Mouse (Mus musculus) CD8-positive naive resting alpha-beta T cell, adult 2 months (primary cell): ENCODE measurements at regions not wholly inside any gene's neighbourhood (a gene's known extent, or its start where the extent isn't known, plus 50 kb on each side); places are given as distances from the start of the nearest gene placed in this dataset.
A peak's percentile ranks its signal among the peaks of the same experiment; 100 is the strongest.

Experiments
- DNase-seq, 2 experiments: peaks; one replicate each; pipeline ENCODE4 v3.0.0; 2022; ENCODE audit warnings: low read depth in 2 of 2, low spot score in 2 of 2

DNA sequence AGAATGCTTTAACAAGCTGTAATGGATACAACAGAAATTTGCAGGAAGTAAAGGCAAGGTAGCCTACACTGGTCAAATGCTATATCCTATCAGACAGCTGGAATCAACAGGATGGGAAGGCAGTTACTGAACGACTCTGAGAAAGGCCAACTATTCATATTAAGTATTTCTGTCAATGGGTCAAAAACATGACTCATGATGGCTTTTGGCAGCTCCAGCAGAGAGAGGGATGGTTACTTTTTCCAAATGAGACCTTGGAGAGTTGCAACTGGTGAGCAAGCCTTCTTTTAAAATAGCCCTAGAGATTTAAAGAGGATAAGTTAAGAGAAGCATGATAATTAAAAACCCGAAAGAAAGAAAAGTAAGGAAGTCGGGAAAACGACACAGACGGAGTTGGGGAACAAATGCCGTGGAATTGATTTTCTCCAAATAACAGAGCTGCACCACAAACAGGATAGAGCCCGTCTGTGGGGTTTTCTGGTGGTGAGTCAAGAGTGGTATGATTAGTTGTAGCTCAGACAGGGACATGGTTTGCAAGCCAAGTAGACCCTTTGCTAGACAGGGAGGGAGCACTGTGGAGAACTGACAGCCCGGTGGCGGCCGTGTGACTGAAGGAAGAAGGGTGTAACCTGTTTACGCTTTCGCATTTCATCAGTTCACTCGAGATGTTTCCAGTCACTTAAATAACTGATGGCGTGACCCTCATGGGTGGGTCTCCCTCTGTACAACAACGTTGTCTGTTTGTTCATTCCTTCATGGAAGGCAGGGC, 3638.1 kb upstream of the Gm7489 start:
- no peak for DNase-seq

DNA sequence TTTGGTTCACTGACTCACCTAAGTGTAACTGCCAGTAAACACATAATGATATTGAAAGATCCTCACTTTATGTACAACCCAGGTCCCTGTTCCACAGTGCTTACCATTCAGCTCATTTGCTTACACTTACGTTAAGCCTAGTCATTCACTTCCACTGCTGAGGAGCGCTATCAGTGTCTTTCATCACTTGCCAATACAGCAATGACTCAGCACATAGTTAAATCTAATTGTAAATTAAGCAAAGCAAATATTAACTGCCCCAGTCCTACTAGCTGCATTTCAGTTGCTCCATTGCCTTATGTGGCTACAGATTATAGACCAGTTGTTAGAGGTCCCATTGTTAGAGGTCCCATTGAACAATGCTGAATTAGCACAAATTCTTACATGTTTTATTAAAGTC, 3624.6 kb upstream of the Gm7489 start:
- DNase-seq: no peak

DNA sequence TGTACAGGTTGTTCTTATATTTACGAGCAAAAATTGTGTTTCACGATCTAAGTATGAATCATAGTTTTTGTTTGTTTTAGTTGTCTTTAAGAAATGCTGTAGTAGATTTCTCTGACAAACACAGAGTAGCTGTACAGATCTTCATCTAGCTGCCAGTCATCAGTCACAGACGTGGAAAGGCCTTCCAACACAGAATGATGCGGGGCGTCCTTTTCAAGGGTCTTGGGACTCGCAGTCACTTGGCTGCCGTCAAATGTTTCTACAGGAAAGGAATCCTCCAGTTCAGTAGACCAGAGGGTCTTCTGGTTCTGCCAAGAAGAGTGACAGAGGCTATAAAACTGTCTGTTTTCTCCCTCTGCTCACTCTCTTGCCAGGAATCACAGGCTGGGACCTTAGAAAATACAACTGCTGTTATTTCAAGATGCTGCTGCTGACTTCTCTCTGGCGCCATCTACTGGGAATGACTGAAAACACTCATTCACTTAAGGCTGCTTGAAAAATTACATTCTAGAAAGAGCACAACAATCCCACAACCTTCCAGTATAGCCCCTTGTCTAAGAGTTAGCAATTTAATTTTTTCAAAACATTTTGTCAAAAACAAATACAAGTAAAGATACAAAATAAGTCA, 3623.3 kb upstream of the Gm7489 start:
- peak; percentile 8 to 44 for DNase-seq

DNA sequence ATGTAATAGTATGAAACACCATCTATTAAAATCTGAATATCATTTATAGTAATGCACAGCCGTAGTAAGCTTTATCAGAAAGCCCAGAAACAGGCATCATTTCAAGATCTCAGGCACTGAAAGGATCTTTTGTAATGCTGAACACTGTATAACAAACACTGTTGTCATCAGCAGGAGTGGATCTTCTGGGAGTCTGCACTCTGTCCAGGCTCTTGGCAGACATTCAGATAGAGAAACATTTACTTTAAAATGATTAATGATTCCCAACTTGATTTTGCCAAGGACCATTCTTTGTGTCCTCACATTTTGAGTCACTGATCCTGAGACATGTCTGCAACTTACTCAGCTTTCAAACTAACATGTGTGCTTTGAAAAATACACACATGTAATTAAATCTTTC, 3617.2 kb upstream of the Gm7489 start:
- no peak for DNase-seq

DNA sequence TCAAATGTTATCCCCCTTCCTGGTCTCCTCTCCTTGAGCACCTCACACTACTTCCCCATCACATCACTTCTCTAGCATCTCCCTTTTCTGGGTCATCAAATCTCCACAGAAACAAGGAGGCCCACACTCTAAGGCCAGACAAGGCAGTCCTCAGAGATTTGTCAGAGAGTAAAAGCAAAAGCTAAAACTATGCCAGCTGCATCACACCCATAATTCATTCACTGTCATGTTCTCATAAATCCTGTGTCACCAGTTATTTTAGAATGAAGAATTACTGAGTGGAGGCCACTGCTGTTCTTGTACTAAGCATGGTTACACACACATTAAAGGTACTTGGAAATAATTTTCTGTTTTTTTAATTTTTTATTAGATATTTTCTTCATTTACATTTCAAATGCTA, 3613.1 kb upstream of the Gm7489 start:
- DNase-seq: no peak

DNA sequence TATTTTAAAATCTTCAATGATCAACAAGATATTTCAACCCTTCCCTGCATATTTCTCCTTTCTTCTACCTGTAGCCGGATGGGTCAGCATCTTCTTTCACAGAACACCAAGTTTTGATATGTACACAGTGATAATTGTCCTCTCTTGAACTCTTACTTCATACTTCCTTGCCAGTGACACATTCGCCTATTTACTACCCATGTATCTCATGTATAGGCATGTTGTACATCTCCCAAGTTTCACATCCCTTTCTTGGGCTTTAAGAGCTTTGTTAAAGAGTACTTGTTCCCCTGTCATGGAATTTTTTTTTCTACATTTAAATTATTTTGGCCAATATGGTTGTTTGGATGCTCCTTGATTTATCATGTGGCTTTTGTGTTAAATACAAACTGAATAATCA, 3602.1 kb upstream of the Gm7489 start:
- DNase-seq: no peak

DNA sequence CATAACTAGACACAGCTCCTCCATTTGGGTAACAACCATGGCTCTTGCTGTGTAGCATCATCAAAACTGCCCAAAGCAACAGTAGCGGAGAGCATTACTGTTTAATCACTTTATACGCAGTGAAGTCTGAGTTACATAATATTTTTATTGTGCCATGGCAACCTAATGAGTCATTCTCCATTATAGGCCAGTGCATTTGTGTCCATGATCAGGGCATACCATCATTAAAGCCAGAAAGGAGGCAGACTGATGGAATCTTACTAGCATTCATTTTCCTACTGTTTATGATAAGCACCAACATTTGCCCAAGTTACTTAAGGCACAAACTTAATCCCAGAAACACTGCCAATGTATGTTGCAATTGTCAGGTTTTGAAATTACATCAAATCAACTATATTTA, 3601.2 kb upstream of the Gm7489 start:
- no peak for DNase-seq

DNA sequence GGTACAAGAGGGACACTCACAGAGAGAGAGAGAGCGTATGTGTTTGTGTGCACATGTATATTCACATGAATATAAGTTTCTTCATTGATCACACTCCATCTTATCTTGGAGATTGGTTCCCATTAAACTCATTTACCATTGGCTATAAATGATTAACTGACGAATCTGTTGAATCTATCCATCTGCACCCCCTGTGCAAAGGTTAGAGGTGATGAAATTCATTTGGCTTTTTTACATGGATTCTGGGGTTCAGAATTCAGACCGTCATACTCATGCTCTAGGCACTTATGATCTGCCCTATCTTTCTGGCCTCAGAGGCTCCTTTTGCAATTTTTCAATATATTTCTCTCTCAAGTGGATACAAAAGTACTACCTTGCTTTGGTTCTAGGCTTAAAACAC, 3582.9 kb upstream of the Gm7489 start:
- no peak for DNase-seq

DNA sequence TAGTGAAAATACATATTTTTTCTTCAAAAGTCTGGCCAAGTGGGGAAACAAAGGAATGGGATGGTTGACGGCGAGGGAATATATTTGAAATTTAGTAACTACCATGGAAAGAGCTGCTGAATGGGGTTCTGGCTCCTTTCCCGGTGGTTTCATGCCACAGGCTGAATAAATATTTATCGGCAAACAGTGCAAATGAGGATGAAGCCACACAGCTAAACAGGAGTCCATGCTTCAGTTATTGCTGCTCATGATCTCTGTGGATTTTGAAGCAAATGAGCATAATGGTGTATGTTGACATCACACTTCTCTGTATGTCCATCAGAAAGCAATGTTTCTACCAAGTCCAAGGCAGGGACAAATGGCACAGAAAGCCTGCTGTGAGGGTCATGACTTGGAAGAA, 3580.6 kb upstream of the Gm7489 start:
- DNase-seq: no peak

DNA sequence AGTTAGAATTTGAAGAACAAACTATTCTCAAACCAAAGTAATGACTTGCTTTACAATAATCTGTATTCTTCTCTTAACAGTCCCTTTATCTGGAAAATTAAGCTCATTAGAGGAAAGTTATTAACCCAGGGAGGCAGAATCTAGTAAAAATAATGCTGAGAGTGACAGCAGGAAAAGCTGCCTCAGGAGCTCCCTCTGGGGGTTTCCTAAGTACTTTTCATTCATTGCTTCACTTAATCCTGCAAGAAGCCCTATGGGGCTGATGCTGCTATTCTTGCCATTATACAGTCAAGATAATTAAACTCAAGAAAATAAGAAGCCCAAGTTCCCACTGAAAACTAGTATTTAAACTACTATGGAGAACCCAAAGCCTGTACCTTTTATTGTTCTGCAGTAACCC, 3563.9 kb upstream of the Gm7489 start:
- DNase-seq: no peak

DNA sequence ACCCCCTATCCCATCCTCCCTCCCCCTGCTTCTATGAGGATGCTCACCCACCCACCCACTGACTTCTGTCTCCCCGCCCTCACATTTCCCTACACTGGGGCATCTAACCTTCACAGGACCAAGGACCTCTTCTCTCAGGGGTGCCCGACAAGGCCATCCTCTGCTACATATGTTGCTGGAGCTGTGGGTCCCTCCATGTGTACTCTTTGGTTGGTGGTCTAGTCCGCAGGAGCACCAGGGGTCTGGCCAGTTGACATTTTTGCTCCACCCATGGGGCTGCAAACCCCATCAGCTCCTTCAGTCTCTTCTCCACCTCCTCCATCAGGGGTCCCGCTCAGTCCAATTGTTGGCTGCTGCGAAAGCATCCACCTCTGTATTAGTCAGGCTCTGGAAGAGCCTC, 3539.2 kb upstream of the Gm7489 start:
- DNase-seq: no peak

DNA sequence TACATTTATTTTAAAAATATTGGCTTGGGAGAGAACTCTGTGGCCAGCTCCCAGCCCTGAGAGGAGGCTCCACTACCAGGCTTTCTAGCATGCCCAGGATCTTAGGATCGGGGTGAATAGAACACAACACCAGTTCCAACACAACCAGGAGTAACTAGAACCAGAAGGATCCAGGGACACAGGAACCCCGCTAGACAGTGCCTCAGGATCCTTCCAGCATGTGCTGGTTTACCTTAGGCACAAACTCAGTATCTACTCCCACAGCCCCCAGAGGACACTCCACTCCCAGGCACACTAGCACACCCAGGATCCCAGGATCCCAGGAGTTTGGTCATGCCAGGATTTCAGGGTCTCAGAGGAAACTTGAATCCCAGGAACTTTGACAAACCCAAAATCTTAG, 3537.8 kb upstream of the Gm7489 start:
- no peak for DNase-seq

DNA sequence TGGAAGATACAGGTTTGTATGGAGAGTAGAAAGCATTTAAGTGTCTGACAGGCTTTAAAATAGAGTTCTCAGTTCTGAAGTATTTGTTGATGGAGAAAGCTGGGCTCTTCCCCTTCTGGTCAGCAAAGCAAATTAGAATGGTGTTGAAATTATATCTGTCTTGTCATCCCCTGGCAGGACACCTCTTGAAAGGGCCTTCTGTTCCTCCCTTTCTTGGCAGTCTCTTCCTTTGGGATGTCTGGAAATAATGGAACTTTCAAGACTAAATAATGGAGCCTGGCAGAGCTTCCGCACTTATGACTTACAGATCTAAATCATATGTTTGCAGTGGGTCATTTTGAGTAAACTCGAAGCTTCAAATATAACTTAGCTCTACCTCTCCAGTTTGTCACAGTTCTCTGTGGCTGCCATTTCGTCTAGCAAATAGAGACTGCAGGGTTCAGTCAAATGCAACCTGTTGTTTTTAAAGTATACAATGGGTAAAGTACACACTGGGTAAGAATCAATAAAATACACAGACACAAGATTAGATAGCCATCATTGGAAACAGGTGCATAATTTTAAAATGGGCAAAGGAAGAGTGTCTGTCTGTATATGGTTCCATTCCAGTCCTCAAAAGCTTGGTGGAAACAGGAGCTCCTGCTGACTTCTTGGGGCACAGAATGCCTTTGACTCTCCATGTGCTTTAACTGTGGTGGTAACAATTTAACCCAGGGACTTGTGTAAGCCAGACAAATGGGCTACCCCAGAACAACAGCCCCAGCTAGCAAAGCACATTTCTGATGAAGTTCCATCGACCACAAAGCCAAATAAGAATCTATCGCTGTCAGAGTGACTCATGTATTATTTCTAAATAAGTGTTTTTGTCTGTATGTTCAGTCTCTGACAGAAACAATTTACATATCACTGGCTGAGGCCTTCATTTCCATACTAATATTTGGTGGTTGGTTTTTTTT, 3524.4 kb upstream of the Gm7489 start:
- DNase-seq: no peak

DNA sequence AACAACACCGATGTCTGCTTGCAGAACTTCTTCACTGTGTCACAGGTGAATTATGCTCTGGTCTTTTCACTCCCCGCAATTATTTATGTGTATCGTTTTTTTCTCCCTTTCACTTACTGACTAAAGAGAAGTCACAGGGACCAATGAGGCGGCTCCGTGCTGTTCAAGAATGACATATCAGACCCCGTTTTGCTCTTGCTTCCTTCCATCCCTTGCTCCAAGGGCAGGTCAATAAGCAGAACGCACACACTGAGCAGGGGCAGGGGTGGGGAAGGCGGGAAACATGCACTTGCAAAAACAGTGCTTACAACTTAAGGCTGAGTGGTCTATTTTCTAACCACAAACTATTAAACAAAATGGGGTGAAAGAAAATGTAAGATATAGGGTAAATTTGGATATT, 3523.4 kb upstream of the Gm7489 start:
- DNase-seq: peak in 1 of 2 experiments; percentile 15

DNA sequence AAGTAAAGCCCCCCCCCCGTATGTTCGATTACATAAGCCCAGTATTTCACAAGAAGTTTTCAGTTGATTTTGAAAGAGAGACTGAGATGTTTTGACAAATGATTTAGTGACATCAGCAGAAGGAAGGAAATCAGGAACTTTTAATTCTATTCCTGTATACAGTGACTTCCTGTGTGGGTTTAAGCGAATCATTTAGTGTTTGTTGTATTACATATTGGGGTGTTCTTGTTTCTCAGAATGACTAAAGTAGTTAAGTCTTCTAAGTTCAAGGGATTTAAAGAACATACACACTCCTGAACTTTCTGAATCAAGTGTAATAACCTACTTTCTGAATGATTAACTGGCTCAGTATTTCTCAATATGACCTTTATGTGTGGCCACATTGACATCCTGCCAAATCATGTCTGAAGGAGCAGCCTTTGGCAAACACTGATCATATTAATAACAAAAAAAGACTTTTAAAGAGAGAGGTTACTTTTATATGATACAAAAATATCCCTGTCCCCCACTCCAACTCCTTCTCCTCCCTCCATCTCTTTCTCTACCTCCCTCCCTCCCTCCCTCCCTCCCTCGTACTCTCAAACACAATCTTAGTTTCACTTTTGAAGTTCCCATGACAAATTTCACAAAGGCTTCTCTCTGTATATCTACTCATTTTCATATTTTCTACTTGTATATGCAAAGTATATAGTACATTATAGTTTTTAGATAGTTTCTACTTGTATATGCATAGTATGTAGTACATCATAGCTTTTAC, 3522.8 kb upstream of the Gm7489 start:
- no peak for DNase-seq

DNA sequence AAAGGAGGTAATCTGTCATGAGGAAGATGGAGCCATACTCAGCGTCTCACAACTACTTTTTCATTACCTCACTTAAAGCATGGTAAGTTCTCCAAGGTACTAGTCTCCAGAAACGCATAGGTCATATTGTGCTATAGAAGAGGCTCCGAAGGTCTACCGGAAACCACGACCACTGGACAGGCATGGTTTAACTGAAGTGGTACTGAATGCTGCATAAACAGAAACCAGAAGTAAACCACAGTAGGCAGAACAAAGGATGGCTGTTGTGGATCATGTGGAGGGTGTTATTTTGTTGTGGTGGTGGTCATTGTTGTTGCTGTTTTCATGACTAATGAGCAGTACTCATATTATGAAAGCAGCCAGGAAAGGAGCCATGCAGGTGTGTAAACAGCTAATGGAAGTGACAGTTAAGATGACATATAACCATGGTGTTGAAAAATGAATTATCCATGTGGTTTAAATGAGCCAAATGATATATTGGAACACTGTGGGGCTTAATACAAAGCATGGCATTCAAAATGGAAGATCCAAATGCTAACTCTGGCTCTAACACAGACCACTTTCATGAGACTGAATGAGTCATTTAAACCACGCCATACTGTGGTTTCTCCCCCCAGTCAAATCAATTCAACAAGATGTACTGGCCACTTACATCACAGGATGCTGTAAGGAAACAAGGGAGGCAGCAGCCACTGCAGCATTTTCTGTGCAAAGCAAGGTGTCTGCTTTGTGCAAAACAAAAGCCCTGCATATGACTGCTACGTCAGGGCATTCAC, 3484.5 kb upstream of the Gm7489 start:
- no peak for DNase-seq

DNA sequence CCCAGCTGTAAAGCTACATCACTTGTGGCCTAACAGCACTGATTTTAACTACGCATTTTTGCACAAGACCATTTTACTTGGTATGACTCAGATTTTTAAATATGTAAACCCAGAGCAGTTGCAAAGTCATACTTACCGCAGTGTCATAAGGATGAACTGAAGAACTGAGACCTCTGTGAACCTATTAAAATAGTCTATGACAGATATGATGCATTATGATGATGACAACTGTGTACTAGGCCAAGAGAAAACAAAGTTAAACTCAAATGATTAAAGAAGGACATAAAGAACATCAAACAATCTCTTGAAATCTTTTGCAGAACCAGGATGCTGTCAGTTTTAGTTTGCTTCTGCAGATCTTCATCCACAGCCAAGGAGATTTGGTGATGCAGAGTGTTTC, 3483.3 kb upstream of the Gm7489 start:
- DNase-seq: no peak

DNA sequence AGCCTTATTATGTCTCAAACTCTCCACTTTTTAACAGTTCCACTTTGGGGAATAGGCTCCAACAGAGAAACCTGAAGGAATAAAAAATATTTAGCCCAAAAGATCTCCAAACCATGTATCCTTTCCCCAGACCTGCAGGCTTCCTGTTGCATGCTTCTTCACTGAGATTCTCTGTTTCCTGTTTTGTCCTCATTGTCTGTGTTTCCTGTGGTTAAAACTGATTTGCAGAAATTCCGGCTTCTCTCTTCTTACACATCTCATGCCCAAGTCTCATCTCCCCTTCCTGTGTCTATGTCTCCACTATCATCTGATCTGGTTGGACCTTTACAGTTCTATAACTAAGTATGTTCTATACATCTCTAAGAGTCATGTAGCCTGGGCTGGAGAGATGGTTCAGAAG, 3482.2 kb upstream of the Gm7489 start:
- peak in 1 of 2 experiments; percentile 4 for DNase-seq

DNA sequence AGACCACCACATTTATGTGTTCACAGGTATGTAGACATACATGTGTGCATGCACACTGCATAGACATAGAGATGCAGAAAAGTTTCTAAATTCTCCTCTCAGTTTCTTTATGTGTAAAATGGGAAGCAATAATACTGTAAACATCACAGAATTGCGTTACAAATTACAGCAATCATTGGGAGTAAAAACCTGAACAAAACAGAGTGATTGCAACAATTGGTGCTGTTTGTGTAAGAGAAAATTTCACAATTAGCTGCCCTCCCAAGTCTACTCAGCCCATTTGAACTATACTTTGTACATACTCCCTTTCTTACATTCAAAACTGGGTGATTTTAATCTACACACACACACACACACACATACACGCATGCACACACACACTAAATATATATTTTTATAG, 3480.8 kb upstream of the Gm7489 start:
- no peak for DNase-seq

DNA sequence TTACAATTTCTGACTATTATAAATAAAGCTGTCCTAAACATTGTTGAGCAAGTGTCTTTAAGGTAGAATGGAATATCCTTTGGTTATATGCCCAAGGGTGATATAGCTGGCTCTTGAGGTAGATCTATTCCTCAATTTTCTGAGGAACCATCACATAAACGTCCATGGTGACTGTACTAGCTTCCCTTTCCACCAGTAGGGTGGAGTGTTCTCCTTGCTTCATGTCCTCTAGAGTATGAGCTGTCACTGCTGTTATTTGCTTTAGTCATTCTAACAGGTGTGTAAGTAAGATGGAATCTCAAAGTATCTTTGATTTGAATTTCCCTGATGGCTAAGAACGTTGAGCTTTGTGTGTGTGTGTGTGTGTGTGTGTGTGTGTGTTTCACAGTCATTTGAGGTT, 3475.7 kb upstream of the Gm7489 start:
- DNase-seq: no peak
